Mouse (Mus musculus) embryonic facial prominence, embryonic 13.5 days (tissue): Measurements from ENCODE around the gene Csnk1g1. TPM values are rescaled to one million over a fixed set of nuclear protein-coding genes. Genes with fewer than 3 reads are reported as not detected.

Experiments
- ATAC-seq: fragments of 200-750 bp; cut with Nextera tagmentation; 2 replicates; pipeline ENCODE4 v1.8.0; 2017; ENCODE audit warnings: low read depth; ENCODE audit not compliant: insufficient number of reproducible peaks, insufficient read depth, low FRiP score, low TSS enrichment
- H3K27ac ChIP-seq: fragments of 300-500 bp; sonication (generic); 2 replicates; pipeline ENCODE4 v1.5.1; 2015; ENCODE audit warnings: moderate library complexity, mild to moderate bottlenecking, inconsistent platforms
- H3K27me3 ChIP-seq: fragments of 300-500 bp; sonication (generic); 2 replicates; pipeline ENCODE4 v1.6.1; 2015; ENCODE audit warnings: mild to moderate bottlenecking, inconsistent platforms
- H3K36me3 ChIP-seq: fragments of 300-500 bp; sonication (generic); 2 replicates; pipeline ENCODE4 v1.6.1; 2015; ENCODE audit warnings: mild to moderate bottlenecking, inconsistent platforms
- H3K4me1 ChIP-seq: fragments of 300-500 bp; sonication (generic); 2 replicates; pipeline ENCODE4 v1.6.1; 2015; ENCODE audit warnings: inconsistent platforms
- H3K4me2 ChIP-seq: fragments of 300-500 bp; sonication (generic); 2 replicates; pipeline ENCODE4 v1.6.1; 2015; ENCODE audit warnings: moderate library complexity, mild to moderate bottlenecking, inconsistent platforms
- H3K4me3 ChIP-seq: fragments of 300-500 bp; sonication (generic); 2 replicates; pipeline ENCODE4 v1.5.1; 2015; ENCODE audit warnings: mild to moderate bottlenecking, inconsistent platforms
- H3K9ac ChIP-seq: fragments of 300-500 bp; sonication (generic); 2 replicates; pipeline ENCODE4 v1.6.1; 2015; ENCODE audit warnings: mild to moderate bottlenecking, inconsistent platforms
- H3K9me3 ChIP-seq: fragments of 300-500 bp; sonication (generic); 2 replicates; pipeline ENCODE4 v1.6.1; 2016; ENCODE audit warnings: inconsistent platforms
- WGBS: fragments of 180-500 bp; shearing (Covaris S2); methylation state at CpG from one replicate; pipeline ENCODE4 v1.1.7; 2015; ENCODE audit warnings: mixed read lengths; 5-methylcytosine and 5-hydroxymethylcytosine counted together
- polyA plus RNA-seq: library from polyadenylated mRNA; unstranded; fragments of >200 nt; fragmentation: Nextera tagmentation; extraction: Ambion mirVana; gene quantifications from 2 replicates; pipeline ENCODE4 v1.2.1, GENCODE M21; 2015

The Csnk1g1 gene
- polyA plus RNA-seq = 22.8 and 26.0 TPM in 2 replicates

- under 1% methylated on average over 37 of the region's 38 CpGs for WGBS
- Histone ChIP-seq H3K27me3 (no peaks in the 10 kb centered on the region), H3K9me3 (no peaks in the 10 kb centered on the region), H3K9ac (peak within 1 kb of the TSS; percentile 89), H3K27ac (peak within 1 kb of the TSS; percentile 92), H3K4me2 (peak within 1 kb of the TSS; percentile 73), H3K4me1 (peaks cover 9% of the 10 kb centered on the region), H3K36me3 (peaks cover 8% of the 10 kb centered on the region), H3K4me3 (peak within 1 kb of the TSS; percentile 80)
- peak; percentile 99 for ATAC-seq
These were observed at the start of gene Csnk1g1, which contains the start of gene Trip4 for GRCm38 (mm10) chr9:65908394-65909300. Csnk1g1 (plus strand) TSS chr9:65908924. Trip4 (minus strand) TSS chr9:65908794.

GRCm38 (mm10) chr9:65859656-65860055 is 49.1 kb upstream of the Csnk1g1 start:
- Histone ChIP-seq H3K27ac (no peak overlapping the region), H3K4me1 (no peaks in the 10 kb centered on the region), H3K36me3 (peaks cover 65% of the 10 kb centered on the region), H3K4me3 (no peak overlapping the region), H3K27me3 (no peaks in the 10 kb centered on the region), H3K9ac (no peak overlapping the region), H3K4me2 (no peak overlapping the region), H3K9me3 (no peaks in the 10 kb centered on the region)
- 63% methylated on average over 1 of the region's 1 CpGs for WGBS
- no peak for ATAC-seq

- peak; percentile 91 for ATAC-seq
- H3K27ac ChIP-seq = peak overlapping the region; percentile 88
- 1% methylated on average over 37 of the region's 37 CpGs for WGBS
These were observed 24.0 kb upstream of the Csnk1g1 start for GRCm38 (mm10) chr9:65884564-65885315.

GRCm38 (mm10) chr9:65890143-65890628 is 18.5 kb upstream of the Csnk1g1 start, which contains the start of gene Pclaf:
Pclaf (plus strand) TSS chr9:65890237.
- H3K4me2 ChIP-seq = peak within 1 kb of the TSS; percentile 91
- H3K36me3 ChIP-seq = peaks cover 19% of the 10 kb centered on the region
- H3K27ac ChIP-seq = peak within 1 kb of the TSS; percentile 44
- WGBS = under 1% methylated on average over 21 of the region's 21 CpGs
- H3K27me3 ChIP-seq = no peaks in the 10 kb centered on the region
- no peaks in the 10 kb centered on the region for H3K9me3 ChIP-seq
- H3K4me1 ChIP-seq = peaks cover 21% of the 10 kb centered on the region
- peak within 1 kb of the TSS; percentile 77 for H3K9ac ChIP-seq
- H3K4me3 ChIP-seq = peak within 1 kb of the TSS; percentile 67
- ATAC-seq = peak; percentile 93

More at GRCm38 (mm10) chr9:65884564-65885315, 24.0 kb upstream of the Csnk1g1 start:
- Histone ChIP-seq H3K9ac (peak overlapping the region; percentile 81), H3K4me1 (0 out of 2 replicates have a peak, but pooled peaks cover 5% of the 10 kb centered on the region), H3K27me3 (no peaks in the 10 kb centered on the region), H3K4me2 (peak overlapping the region; percentile 77), H3K36me3 (peaks cover 8% of the 10 kb centered on the region), H3K4me3 (peak overlapping the region; percentile 74), H3K9me3 (no peaks in the 10 kb centered on the region)

- no peak for ATAC-seq
- Histone ChIP-seq H3K9me3 (no peaks in the 10 kb centered on the region), H3K27ac (no peak overlapping the region; the same call in 1 of the 2 replicates), H3K4me1 (peaks cover 18% of the 10 kb centered on the region), H3K36me3 (peaks cover 26% of the 10 kb centered on the region), H3K27me3 (no peaks in the 10 kb centered on the region), H3K4me2 (peak overlapping the region; percentile 91), H3K4me3 (peak overlapping the region; percentile 67), H3K9ac (peak overlapping the region; percentile 77)
- 3% methylated on average over 5 of the region's 5 CpGs for WGBS
These were observed 17.6 kb upstream of the Csnk1g1 start for GRCm38 (mm10) chr9:65891126-65891525.

- 96% methylated on average over 2 of the region's 2 CpGs for WGBS
- Histone ChIP-seq H3K4me1 (peaks cover 3% of the 10 kb centered on the region; the same call in 1 of the 2 replicates), H3K36me3 (peaks cover 51% of the 10 kb centered on the region), H3K4me2 (no peak overlapping the region), H3K9me3 (no peaks in the 10 kb centered on the region), H3K27ac (no peak overlapping the region), H3K9ac (no peak overlapping the region), H3K27me3 (no peaks in the 10 kb centered on the region), H3K4me3 (no peak overlapping the region)
- ATAC-seq = no peak
These were observed 11.7 kb upstream of the Csnk1g1 start for GRCm38 (mm10) chr9:65896977-65897376.

- 0 out of 2 replicates have a peak, but pooled peaks cover 2% of the 10 kb centered on the region for H3K4me1 ChIP-seq
- WGBS = 96% methylated on average over 3 of the region's 3 CpGs
- H3K4me2 ChIP-seq = no peak overlapping the region
- peaks cover 30% of the 10 kb centered on the region for H3K36me3 ChIP-seq
- no peaks in the 10 kb centered on the region for H3K27me3 ChIP-seq
- no peak overlapping the region for H3K4me3 ChIP-seq
- ATAC-seq = no peak
- H3K9me3 ChIP-seq = no peaks in the 10 kb centered on the region
- no peak overlapping the region for H3K9ac ChIP-seq
- H3K27ac ChIP-seq = no peak overlapping the region
These were observed 5.8 kb upstream of the Csnk1g1 start for GRCm38 (mm10) chr9:65902879-65903278.

- no peaks in the 10 kb centered on the region for H3K9me3 ChIP-seq
- peaks cover 30% of the 10 kb centered on the region for H3K36me3 ChIP-seq
- no peak for ATAC-seq
- H3K9ac ChIP-seq = no peak overlapping the region
- no peak overlapping the region for H3K4me2 ChIP-seq
- no peak overlapping the region for H3K4me3 ChIP-seq
- H3K27ac ChIP-seq = no peak overlapping the region
- no peaks in the 10 kb centered on the region for H3K27me3 ChIP-seq
- H3K4me1 ChIP-seq = 0 out of 2 replicates have a peak, but pooled peaks cover 3% of the 10 kb centered on the region
These were observed 5.3 kb upstream of the Csnk1g1 start for GRCm38 (mm10) chr9:65903419-65903818.

GRCm38 (mm10) chr9:65909301-65909801 is 627 bp downstream of the Csnk1g1 start:
- Histone ChIP-seq H3K27ac (peak overlapping the region; percentile 92), H3K4me2 (peak overlapping the region; percentile 73), H3K4me1 (peaks cover 9% of the 10 kb centered on the region), H3K4me3 (peak overlapping the region; percentile 80), H3K9ac (peak overlapping the region; percentile 89), H3K9me3 (no peaks in the 10 kb centered on the region), H3K36me3 (peaks cover 5% of the 10 kb centered on the region; the same call in 1 of the 2 replicates), H3K27me3 (no peaks in the 10 kb centered on the region)
- peak; percentile 11 for ATAC-seq
- WGBS = under 1% methylated on average over 34 of the region's 34 CpGs

GRCm38 (mm10) chr9:65909837-65910236 is 1.1 kb downstream of the Csnk1g1 start:
- Histone ChIP-seq H3K9ac (peak overlapping the region; percentile 89), H3K27me3 (no peaks in the 10 kb centered on the region), H3K36me3 (peaks cover 5% of the 10 kb centered on the region; the same call in 1 of the 2 replicates), H3K4me1 (peaks cover 9% of the 10 kb centered on the region), H3K9me3 (no peaks in the 10 kb centered on the region), H3K4me3 (peak overlapping the region; percentile 80), H3K27ac (peak overlapping the region; percentile 92), H3K4me2 (peak overlapping the region; percentile 73)
- ATAC-seq = no peak
- 5% methylated on average over 4 of the region's 4 CpGs for WGBS

GRCm38 (mm10) chr9:65913976-65914375 is 5.3 kb downstream of the Csnk1g1 start:
- 92% methylated on average over 2 of the region's 2 CpGs for WGBS
- no peaks in the 10 kb centered on the region for H3K27me3 ChIP-seq
- H3K36me3 ChIP-seq = no peaks in the 10 kb centered on the region
- no peak overlapping the region for H3K4me2 ChIP-seq
- ATAC-seq = no peak
- H3K4me3 ChIP-seq = no peak overlapping the region
- peaks cover 6% of the 10 kb centered on the region for H3K4me1 ChIP-seq
- no peak overlapping the region for H3K27ac ChIP-seq
- H3K9me3 ChIP-seq = no peaks in the 10 kb centered on the region
- no peak overlapping the region for H3K9ac ChIP-seq
